Mouse (Mus musculus) T-helper 17 cell (primary cell): ENCODE data around the gene Cacul1.
"Not testable (repeated sequence)": the region's sequence is repeated elsewhere in the genome, so short reads cannot be mapped to it uniquely, and the experiment has no call there.

Source experiments
- in situ Hi-C, 2 experiments: fragments of 300-600 bp; cut with MboI, MseI; formaldehyde crosslinking; loops; 1 replicate in 1 of 2; 2 replicates in 1 of 2; pipeline ENCODE4 v1.15.1; 2025; ENCODE audit warnings: high pct_unique_total_duplicates in 2 of 2

Gene Cacul1

DNA sequence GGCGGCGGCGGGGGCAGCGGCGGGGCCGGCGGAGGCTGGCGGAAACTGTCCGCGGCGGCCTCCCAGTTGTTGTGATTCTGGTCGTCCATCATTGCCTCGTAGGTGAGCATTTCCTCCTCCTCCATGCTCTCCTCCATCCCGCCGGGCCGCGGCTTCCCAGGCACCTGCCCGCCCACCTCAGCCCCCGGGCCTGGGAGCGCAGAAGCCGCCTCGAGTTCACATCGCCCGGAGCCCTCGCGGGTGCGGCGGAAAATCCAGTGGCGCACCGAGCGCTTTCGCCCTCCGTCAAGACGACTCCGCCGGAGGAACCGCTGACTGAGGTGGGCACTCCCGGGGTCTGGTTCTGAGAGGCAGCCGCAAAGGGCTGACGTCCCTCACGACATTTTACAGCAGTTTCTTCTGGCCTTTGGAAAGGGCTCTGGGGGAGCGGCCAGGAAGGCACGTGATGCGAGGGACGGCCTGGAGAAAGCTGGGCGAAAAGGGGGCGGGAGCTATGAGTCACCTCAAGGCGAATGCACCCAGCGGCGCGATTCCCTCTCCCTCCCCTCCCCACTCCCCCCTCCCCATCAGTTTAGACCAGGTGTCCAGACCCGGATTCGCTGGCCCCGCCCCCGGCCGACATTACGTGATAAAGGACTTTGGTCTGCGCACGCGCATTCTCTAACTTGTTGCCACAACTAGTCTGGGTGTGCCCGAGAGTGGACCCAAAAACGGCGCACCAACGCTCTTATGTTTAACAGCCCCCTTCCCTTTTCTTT lies at the start of gene Cacul1:
TSS of gene Cacul1 (minus strand) at position 444 of the 758 bp plus-strand sequence.
- in situ Hi-C loops = no loop called here

DNA sequence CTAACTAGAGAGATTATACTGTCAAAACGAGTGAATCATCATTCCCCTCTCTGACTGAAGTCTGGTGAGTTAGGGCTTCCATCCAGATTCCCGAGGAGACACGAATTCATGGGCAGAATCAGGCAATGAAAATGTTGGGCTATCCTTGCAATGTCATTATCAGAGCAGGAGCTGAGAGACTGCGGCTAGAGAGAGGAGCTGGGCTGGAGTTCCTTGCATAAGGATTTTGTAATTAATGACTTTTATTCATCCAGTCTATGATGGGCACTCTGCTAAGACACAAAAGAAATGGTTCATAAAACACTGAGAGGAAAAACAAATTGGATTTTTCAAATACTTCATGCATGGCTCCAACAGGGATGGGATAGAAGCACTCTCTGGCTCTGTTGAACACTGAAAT lies 38.6 kb upstream of the Cacul1 start:
- in situ Hi-C loops = no loop called here

- in situ Hi-C loops = no loop called here
These were observed 36.2 kb upstream of the Cacul1 start for GRCm38 (mm10) chr19:60617007-60617406.

DNA sequence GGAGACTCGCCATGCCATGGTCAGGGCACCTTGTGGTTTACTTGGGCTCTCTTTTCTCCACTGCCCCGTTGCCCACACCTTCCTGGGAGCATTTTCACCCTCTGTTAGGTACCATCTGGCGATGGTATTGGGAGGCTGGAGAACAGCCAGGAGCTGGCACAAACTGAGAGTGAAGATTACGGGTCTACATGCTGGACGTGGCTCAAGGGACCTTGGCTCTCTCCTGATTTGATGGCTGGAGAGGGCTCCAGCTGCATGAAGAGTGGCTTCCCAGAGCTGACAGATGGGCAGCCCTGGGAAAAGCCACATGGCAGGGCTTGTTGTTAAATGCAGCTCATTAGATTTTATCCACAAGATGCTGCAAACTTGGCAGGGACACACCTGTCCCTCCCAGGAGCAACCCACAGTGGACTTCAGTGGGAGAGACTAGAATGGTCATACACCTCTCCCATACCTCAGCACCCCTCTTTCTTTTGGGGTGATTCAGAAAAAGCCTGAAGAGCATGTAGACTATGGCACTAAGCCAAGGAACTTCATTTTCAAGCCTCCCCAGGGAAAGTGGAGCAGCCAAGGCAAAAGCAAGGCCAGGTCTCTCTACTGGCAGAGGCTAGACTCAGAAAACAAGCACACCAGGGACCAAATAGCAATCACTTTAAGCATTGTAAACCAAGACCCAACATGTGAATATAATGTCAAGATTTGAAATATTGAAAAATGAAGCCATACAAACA lies 34.8 kb upstream of the Cacul1 start:
- in situ Hi-C loops = no loop called here

DNA sequence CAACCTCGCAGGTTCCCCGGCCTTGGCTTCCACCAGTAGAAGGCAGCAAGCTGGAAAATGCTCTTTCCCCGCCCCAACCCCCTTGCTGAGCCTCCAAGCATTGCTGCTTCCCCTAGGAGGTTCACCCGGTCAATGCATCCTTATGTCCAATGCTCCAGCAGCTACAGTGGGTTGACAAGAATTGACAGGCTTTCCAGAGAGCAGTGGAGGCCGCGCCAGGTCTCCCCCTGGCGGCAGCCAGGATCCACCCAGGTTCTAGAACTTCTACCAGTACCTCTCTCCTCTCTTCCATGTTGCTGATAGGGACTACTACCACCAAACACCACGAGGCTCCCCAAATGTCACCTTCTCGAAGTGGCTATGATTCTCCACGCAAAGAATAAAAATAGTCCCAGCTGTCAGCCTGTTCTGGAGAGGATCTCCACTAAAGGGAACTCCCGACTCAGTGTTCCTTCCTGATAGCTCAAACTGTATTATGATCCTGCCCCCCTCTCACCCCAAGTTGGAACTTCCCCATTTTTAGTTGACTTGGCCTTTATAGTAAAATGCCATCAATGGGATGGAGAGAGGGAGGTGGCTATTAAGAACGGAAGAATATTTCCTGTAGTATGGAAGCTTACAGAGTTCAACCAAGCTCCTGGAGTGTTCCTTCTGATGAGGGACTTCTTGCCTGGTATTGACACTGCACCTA lies 30.8 kb upstream of the Cacul1 start:
- in situ Hi-C loops = no loop called here

DNA sequence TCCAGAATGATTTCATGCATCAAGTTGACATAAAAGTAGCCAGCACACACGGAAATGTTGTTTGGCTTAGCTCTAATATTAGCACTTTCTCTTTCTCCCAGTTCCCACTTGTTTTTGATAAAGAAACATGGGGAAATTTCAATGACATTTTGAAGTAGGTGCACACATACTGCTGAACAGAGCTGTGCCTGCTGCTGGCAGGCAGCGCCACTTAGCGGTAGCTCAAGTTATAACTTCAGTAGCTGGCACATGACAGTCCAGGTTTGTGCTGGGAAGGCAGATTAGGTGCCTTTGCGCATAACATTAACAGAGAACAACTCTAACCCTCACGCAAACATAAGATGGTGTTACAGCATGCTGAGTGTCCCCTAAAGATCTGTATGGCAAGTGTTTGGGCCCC lies 27.9 kb upstream of the Cacul1 start:
- in situ Hi-C loops = no loop called here

DNA sequence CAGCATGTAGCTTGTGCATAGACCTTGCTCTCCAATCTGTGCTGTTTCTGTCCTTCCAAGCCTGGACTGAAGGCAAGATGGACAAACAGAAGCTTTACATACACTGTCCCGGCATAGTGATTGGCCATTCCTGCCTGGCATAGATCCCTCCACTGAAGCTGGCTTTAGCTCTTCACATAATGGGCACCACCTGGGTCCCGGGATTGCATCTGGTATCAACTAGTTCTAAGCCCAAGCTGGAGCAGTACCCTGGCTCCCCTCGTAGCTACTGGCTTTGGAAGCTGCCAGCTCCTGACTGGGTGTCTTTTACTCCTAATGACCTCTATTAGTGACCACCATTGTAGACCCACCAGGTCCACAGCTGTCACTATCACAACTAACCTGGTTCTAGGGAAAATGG lies 22.8 kb upstream of the Cacul1 start:
- in situ Hi-C loops = no loop called here

- in situ Hi-C loops = not testable (repeated sequence)
These were observed 21.2 kb upstream of the Cacul1 start for GRCm38 (mm10) chr19:60602066-60602465.

DNA sequence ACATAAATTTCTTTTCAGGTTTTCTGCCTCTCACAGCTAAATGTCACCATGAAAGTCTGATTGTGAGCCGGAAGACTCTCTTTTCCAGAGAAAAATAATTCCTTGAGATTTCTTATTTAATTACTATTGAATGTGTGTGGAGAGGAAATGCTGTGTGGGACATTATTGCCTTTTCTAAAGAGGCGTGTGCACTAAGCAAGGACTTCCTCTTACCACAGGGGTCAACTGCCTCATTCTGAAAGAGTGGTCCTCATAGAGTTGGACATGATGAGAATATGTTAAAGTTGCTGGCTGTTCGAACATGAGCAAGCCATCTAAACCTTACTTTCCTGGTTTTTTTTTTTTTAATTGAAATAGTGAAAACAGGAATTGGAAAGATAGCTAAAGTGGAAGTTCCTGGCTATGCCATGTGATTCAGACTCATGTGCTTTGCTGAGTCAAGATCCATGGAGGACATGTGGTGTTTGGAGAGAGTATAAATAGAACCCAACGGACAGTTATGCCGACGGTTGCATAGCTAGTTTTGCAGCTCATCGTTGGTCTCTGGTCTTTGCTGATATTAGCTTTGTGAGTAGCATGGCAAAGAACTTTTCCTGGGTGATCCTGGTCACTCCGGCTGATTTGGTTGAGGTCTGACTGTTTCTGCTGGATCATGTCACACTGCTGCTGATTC lies 17.3 kb upstream of the Cacul1 start:
- in situ Hi-C loops = no loop called here

DNA sequence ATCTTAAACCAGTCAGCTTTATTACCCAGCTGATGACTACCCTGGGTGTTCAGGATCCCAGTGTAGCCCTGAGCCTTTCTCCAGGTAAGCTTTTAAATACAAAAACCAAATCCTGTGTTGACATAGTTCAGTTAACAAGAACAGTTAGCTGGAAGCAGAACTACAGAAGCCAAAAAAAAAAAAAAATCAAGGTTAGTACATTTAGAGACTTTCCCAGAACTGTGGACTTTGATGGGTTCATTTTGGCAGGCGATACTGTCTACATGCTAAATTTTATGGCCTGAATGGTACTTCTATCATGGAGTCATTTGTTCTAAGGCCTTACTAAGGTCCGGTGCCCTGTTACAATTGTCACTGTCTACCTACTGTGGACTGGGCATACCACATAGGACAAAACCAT lies 8.8 kb upstream of the Cacul1 start:
- in situ Hi-C loops = no loop called here

- in situ Hi-C loops = no loop called here
These were observed 5.8 kb upstream of the Cacul1 start for GRCm38 (mm10) chr19:60586652-60587051.

- in situ Hi-C loops = no loop called here
These were observed 2.4 kb upstream of the Cacul1 start for GRCm38 (mm10) chr19:60583201-60583600.

- in situ Hi-C loops = no loop called here
These were observed 809 bp upstream of the Cacul1 start for GRCm38 (mm10) chr19:60581377-60582290.

DNA sequence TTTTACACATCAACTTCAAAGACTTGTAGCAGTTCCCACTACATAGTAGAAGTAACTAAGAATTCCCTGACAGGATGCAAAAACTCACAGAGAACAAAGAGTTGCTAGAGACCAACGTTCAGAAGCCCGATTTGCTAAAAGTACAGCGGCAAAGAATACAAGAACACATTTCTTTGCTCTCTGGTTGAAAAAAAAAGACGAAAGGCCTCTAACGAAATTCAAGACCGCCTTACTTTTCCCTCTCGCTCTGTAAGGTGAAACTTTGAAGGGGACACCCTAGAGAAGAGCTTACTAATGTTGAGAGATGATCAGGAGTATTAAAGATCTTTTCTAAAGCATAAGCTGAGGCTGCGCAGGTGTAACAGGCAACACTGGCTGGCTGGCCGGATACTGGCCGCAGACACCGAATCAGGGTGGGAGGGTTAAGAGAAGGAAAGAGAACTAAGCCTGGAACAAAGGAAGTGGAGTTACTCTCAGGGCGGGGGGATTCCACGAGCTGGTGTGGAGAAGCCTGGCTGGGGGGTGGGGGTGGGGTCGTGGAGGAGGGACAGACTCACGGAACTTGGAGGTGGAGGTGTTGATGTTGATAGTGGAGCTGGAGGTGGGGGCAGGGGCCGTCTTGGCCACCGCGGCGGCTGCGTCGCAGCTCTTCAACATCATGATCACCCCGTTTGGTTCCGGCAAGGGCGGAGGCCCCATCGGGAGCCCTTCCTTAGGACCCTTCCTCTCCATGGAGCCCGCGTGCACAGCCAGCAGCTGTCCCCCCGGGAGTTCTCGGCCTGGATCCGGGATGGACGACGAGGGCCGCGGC lies 849 bp downstream of the Cacul1 start:
- in situ Hi-C loops = loop anchor here in 1 of 2 experiments (10.0 kb wide), 1 partner anchor 185 kb away; no protein-coding TSS in a partner anchor

- in situ Hi-C loops = loop anchor here in 1 of 2 experiments (10.0 kb wide), 1 partner anchor 188 kb away; no protein-coding TSS in a partner anchor
These were observed 4.1 kb downstream of the Cacul1 start for GRCm38 (mm10) chr19:60576741-60577140.

GRCm38 (mm10) chr19:60560497-60560896 lies 20.3 kb downstream of the Cacul1 start:
- in situ Hi-C loops = loop anchor here in 1 of 2 experiments (25.0 kb wide), 1 partner anchor 327 kb away; the partner anchor contains the start of gene Grk5

- in situ Hi-C loops = loop anchor here in 1 of 2 experiments (25.0 kb wide), 1 partner anchor 332 kb away; the partner anchor contains the start of gene Grk5
These were observed 25.9 kb downstream of the Cacul1 start for GRCm38 (mm10) chr19:60554866-60555438.

DNA sequence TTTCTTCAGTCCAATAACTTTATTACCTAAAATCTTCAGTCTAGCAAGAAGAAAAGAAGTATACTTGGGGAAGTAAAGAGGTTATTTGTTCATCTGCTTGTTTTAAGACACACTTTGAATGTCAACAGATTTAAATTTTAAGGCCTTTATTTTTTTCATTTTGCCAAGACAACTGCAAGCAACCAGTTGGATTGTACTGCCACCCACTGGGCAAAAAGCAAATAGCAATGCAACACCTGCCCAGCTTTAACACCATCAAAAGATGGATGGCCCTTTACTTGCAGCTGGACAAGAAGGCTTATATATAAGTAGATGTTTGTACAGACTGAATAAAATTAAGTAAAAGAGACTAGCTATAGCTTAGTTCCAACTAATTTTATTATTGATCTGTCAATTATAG lies 27.3 kb downstream of the Cacul1 start:
- in situ Hi-C loops = loop anchor here in 1 of 2 experiments (25.0 kb wide), 1 partner anchor 334 kb away; the partner anchor contains the start of gene Grk5

DNA sequence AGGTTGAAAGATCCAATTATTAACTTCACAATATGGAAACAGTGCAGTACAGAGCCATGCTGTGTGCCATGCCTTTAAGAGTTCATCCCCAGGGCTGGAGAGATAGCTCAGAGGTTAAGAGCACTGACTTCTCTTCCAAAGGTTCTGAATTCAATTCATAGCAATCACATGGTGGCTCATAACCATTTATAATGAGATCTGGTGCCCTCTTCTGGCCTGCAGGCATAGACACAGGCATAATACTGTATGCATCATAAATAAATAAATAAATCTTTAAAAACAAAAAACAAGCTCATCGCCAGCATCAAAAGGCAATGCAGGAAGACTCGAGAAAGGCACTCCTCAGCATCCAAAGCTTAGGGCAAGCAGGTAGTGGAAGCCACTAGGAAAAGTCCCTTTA lies 37.5 kb downstream of the Cacul1 start:
- in situ Hi-C loops = no loop called here
